Mouse (Mus musculus) C2C12 (cell line): ENCODE data around the gene Stk39.

Experiments
- CTCF ChIP-seq: IDR thresholded peaks from one replicate; pipeline ENCODE4 v1.5.1; 2011; ENCODE audit not compliant: control insufficient read depth, insufficient read depth, insufficient read length
- FOSL1 ChIP-seq: IDR thresholded peaks from one replicate; pipeline ENCODE4 v1.8.0; 2011; ENCODE audit warnings: mild to moderate bottlenecking, low read length; ENCODE audit not compliant: poor library complexity, insufficient read depth, severe bottlenecking
- MAX ChIP-seq: IDR thresholded peaks from one replicate; pipeline ENCODE4 v1.6.1; 2011; ENCODE audit warnings: mild to moderate bottlenecking, control low read depth
- MYOG ChIP-seq: IDR thresholded peaks from one replicate; pipeline ENCODE4 v1.6.1; 2011; ENCODE audit not compliant: control insufficient read depth, insufficient read length; ENCODE audit errors: extremely low read depth
- USF1 ChIP-seq: IDR thresholded peaks from one replicate; pipeline ENCODE4 v1.6.1; 2011; ENCODE audit warnings: low read depth, mild to moderate bottlenecking, control low read depth, moderate library complexity

DNA sequence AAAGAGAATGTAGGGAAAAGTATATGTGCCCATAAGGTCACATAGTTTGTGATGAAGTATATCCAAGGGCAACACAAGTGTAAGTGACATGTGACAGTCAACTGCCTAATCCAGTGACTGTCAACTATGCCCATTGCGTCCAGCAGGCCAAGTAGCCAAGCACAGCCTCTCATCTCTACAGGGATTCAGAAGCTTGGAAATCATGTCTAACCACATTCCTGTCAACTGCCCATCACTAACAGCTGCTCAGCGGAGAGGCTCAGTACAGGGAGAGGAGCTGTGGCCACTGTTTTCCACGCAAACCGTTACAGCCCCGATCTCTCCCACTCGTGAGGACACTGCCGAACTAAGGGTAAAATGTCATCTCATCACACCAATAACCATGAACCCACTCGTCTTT lies 93.7 kb downstream of the Stk39 start:
- TF ChIP-seq CTCF (no peak), USF1 (no peak), MAX (no peak), FOSL1 (no peak), MYOG (no peak)
